Mouse (Mus musculus) frontal cortex, postnatal 25 days (tissue): ENCODE measurements around the gene Fam155a.
"Not testable (repeated sequence)": the region's sequence is repeated elsewhere in the genome, so short reads cannot be mapped to it uniquely, and the experiment has no call there.

Experiments
- DNase-seq, 2 experiments: peaks; one replicate each; pipeline ENCODE4 v3.0.0; 2022; ENCODE audit warnings: low spot score in 2 of 2

Gene Fam155a

GRCm38 (mm10) chr8:9404651-9405050 lies 366.3 kb downstream of the Fam155a start:
- DNase-seq: no peak

GRCm38 (mm10) chr8:9402393-9402792 lies 368.6 kb downstream of the Fam155a start:
- DNase-seq: no peak

DNA sequence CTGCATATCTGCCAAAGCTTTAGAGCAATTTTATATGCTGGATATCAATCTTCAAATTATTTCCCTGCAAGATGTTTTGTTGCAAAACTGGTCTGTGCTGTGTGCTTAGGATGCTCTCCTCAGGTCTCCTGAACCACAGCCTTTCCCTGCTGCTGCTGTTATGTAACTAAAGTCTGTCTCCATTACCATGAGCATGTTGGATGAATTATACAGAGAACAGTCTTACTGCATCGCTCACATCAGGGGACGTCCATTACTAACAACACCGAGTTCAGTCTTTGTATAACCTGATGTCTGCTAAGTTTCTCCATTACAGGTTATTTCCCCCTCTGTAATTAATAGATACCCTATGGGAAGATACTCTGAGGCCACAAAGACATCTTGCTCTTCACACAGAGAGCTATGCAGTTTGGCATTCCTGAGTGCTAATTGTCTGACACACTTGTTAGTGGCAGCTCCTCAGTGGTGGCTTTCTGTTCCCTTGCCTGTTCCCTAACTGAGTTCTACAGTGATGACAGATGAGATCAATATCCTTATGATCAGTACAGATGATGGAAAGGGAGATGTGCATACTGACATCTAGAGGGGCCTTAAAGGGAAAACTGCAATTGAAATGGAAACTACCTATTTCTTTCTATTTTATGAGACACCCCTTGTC lies 372.2 kb downstream of the Fam155a start:
- DNase-seq: no peak

DNA sequence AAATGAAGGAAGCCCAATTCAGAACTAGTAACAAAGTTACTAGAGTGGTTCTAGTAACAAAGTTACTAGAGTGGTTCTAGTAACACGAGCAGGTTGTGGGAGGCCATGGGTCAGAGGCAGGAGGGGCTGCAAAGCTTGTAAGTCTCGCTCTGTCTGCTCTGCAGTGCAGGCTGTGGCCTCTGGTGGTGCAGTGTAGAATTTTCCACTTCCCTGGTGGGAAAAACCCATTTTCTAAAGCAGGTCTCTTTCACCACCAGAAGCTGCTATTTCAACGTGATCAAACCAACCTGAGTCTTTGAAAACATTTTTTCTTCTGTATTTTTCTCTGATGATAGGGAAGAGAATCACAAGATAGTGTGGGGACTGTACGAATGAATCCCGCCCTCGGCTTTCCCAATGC lies 372.9 kb downstream of the Fam155a start:
- DNase-seq: no peak

GRCm38 (mm10) chr8:9394670-9395069 lies 376.3 kb downstream of the Fam155a start:
- no peak for DNase-seq

GRCm38 (mm10) chr8:9393246-9393645 lies 377.7 kb downstream of the Fam155a start:
- DNase-seq: no peak

DNA sequence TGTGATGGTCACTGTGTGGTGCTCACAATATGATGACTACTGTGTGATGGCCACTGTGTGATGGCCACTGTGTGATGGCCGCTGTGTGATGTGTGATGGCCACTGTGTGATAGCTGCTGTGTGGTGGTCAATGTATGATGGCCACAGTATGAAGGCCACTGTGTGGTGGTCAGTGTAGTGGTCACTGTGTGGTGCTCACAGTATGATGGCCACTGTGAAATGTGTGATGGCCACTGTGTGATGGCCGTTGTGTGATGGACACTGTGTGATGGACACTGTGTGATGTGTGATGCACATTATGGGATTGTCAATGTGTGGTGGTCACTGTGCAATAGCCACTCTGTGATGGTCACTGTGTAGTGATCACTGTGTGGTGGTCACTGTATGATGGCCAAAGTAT lies 380.7 kb downstream of the Fam155a start:
- DNase-seq: not testable (repeated sequence)

- DNase-seq: no peak
Measured at GRCm38 (mm10) chr8:9369201-9369600, 401.8 kb downstream of the Fam155a start.

DNA sequence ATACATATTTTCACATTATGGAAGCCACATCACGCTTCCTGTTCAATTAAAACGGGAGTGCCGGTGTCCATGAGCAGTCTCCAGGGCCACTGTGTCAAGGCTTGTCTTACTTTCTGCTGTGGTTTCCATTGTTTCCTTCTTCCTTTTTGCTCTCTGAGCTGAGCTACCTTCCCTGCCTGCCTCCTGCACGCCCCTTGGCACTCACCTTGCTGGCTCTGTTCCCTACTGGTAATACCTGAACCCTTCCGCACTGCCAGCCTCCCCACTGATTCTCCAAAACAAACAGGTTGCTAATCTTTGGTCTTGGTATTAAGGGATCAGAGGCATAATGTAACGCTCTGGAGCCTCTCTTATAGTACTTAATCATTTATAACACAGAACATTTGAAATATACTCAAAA lies 403.2 kb downstream of the Fam155a start:
- DNase-seq: no peak

GRCm38 (mm10) chr8:9365381-9365780 lies 405.6 kb downstream of the Fam155a start:
- DNase-seq: no peak

GRCm38 (mm10) chr8:9348523-9349135 lies 422.3 kb downstream of the Fam155a start:
- no peak for DNase-seq

DNA sequence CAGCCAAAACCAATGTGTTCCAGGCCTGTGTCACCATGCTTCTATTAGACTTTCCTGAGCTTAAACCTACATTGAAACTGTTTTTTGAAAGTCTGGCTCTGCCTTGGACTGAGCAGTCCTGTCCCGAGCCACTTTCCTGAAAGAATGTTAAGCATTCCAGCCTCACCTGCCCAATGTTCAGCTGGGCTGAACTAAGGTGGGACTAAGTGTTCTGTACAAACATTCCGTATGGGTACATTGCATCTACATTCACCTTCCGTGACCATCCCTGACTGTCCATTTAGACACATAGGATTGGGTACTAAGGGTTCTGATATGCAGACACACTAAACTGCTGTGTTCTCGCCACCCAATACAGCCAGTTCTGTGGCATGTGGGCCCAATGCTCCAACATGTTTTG lies 423.8 kb downstream of the Fam155a start:
- DNase-seq: no peak

DNA sequence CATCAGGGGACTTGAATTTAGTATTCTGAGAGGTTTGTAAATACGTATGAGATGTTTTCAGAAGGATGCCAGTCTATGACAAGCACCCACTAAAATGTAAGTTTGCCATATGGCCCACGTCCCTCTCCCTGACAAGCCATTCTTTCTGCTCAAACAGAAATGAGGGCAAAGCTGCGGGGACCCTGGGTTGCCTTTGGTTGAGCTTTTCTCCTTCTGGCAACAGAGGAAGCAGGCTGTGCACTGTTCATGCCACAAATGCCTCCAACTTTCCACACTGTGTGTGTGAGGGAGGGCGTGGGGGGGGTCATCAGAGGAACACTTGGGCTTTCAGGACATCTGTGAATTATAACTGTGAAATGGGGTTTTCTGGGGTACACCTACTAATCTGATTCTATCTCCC lies 426.8 kb downstream of the Fam155a start:
- DNase-seq: no peak

DNA sequence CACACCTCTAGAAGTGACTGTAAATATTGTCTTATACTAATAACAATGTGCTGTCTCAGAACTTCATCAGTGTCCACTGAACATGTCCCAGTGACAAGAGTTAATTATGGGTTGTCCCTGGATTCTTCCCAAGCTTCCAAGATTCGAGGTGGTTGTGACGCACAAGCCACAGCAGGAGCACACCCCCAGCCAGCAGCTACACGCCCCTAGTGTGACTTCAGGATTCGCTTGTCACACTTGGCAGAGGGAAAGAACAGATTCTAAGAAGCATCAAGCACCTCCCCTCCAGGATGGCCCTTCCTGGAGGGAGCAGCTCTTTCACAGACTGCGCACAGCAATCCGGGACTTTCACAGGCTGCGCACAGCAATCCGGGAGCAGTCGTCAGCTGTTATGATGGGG lies 428.0 kb downstream of the Fam155a start:
- no peak for DNase-seq

GRCm38 (mm10) chr8:9342593-9342992 lies 428.4 kb downstream of the Fam155a start:
- no peak for DNase-seq

DNA sequence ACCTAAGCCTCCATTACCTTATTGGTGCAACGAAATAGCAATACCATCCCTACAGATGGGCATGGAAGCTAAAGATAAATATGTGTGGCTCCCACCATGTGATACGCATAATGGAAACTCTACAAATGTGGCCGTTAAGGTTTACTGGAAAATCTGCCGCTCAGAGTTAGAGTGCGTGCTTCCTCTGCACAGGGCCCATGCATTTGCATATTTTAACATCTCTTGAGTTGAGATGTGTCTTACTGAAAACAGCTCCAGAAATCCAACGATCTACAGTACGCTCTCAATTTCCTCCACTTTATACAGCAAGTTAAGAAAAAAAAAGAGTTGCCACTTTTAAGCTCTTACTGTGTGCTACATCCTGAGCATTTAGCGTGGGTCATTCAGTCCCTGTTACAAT lies 433.1 kb downstream of the Fam155a start:
- no peak for DNase-seq

- no peak for DNase-seq
Measured at GRCm38 (mm10) chr8:9335933-9336303, 435.0 kb downstream of the Fam155a start.

DNA sequence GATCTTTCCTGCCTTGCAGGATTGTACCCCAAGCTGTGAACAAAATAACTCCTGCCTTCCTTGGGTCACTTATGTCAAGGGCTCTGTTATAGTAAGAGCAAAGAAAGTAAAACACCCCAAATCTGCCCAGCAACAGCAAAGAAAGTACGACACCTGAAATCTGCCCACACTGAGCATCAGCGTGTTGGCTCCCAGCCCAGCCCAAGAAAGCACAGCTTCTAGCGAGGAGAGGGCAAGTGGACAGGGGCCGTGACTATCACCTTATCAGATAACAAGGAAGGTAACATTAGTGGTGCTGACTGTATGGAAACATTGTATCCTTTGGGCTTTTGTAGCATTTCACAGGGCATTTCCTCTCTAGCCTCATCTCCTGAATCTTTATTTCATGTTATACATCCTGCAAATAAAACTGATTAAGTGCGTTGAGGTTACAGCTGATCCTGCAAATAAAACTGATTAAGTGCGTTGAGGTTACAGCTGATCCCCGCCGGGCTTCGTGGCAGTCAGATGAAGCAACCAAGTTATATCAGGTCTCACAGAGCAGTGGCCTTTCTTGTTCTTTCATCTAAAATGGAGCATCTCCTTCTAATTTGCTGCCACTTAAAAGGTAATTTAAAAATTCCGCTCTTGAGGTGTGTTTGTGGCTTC lies 435.6 kb downstream of the Fam155a start:
- no peak for DNase-seq

DNA sequence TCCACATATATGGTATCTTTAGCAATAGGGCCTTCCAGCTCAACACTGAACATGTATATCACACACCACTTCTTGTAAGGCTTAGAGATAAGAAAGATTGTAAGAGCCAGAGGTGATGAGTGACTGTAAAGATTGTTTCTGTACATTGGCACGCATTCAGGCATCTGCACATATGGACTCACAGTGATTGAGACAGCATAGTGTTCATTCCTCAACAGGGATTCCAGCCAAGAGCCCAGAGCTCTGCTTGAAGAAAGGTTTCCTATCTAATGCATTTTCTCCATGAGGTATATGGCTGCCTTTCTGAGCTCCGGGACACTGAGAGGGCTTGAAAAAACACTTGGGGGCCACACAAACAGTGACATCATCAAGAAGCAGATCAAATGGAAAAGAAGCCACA lies 438.2 kb downstream of the Fam155a start:
- DNase-seq: no peak

DNA sequence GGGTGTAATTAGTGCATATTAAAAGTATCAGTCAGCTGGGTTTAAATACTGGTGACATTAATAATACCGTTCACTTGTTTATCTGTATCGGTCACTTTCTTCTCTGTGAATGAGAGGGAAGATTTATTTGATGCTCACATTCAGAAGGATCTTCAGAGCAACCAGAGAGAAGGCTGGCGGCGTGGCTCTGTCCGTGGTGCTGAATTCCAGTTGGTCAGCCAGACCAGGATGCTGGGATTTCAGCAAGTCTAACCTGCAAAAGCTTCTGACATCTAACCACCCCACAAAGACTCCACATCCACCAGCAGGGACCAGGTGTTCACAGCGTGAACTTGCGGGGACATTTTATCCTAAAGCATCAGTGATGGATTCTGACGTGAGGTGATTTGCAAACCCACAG lies 461.5 kb downstream of the Fam155a start:
- DNase-seq: no peak

GRCm38 (mm10) chr8:9303526-9304135 lies 467.3 kb downstream of the Fam155a start:
- no peak for DNase-seq

DNA sequence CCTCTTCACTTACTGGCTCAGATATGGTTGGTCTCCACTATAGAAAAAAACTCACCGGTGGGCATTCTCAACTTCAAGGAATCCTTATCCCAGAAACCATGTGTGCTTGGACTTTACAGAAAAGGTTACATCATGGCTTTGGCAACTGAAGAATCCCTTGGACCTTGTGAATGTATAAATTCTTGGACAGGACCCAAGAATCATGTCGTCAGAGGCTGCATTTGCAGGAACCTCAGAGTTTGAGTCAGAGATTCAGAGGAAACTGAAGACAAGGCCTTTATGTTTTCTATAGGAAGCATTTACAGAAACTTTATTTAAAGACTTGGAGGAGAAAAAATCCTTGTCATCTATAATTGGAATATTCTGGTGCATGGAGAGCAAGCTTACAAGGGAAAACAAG lies 475.9 kb downstream of the Fam155a start:
- no peak for DNase-seq

DNA sequence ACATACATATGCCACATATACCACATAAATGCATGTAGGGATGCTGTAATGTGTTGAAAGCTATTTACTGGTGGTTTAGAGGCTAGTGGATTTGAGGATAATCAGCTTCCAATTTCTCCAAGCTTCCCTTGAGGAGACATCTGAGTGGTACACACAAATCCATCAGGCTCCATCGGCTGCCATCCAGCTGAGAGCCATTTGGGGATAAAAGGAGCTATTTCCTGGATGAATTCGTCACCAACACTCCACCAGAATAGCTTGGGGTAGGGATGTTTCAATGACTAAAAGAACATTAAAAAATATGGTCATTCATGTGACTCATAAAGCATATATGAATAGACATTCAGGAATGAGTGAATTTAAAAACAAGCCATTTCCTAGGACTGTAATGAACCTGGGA lies 478.4 kb downstream of the Fam155a start:
- DNase-seq: no peak
